Mouse (Mus musculus) adrenal gland, adult 8-10 months (tissue): ENCODE results near the gene Gm10271. TPM values are rescaled to one million over a fixed set of nuclear protein-coding genes. Genes with fewer than 3 reads are reported as not detected.

Experiments
- total RNA-seq, 4 experiments: library from RNA; stranded (reverse); gene quantifications; 2 replicates each; pipeline ENCODE4 v1.2.4; 2022

Gene Gm10271
- total RNA-seq, 4 experiments from 2014 or later, result not detected

Other genes starting within 250 kb of the Gm10271 start
- under 1 TPM in 3 of 4 experiments, not detected in 1; 0.14 to 0.30 (median 0.25) TPM for gene Myrfl, start 75.7 kb downstream of the Gm10271 start, total RNA-seq
- gene Rab3ip, start 21.8 kb downstream of the Gm10271 start, total RNA-seq, result 10 to 100 TPM; 32.8 to 50.0 (median 37.1) TPM
- gene Best3, start 13.7 kb upstream of the Gm10271 start, total RNA-seq, result 1 to 10 TPM in 1 of 4 experiments, under 1 TPM in 3; 0.31 to 1.0 (median 0.69) TPM
- not detected for gene Lrrc10, start 72.7 kb upstream of the Gm10271 start, total RNA-seq
- gene Cct2, start 91.2 kb upstream of the Gm10271 start, total RNA-seq, result 100 to 1,000 TPM; 184 to 239 (median 209) TPM
- gene Frs2, start 175.9 kb upstream of the Gm10271 start, total RNA-seq, result 10 to 100 TPM; 26.8 to 34.1 (median 29.6) TPM